Mouse (Mus musculus): ENCODE data around the gene Tert. TPM values are rescaled to one million over a fixed set of nuclear protein-coding genes. Genes with fewer than 3 reads are reported as not detected.

Gene Tert
- polyA plus RNA-seq, 1 experiment from 2014 or later = 5.0 TPM

- no peak overlapping the region for H3K9ac ChIP-seq (ENCODE audit: low read length)
- H3K27ac ChIP-seq (ENCODE audit: low read depth) = no peak overlapping the region
- DNase-seq (ENCODE audit: low spot score) (no peak), ATAC-seq (replicated peaks; ENCODE audit: low FRiP score, low TSS enrichment, low read depth) (no peak)
- no peaks in the 10 kb centered on the region for H3K4me1 ChIP-seq (replicated peaks; ENCODE audit: control insufficient read depth, insufficient read depth, low read length)
- H3K36me3 ChIP-seq (ENCODE audit: control insufficient read depth, insufficient read depth, low read length) = no peaks in the 10 kb centered on the region
- 57% methylated on average over 3 of the region's 3 CpGs for WGBS
- no peaks in the 10 kb centered on the region for H3K27me3 ChIP-seq (replicated peaks; ENCODE audit: control insufficient read depth, insufficient read depth, low read length)
- H3K4me2 ChIP-seq (ENCODE audit: low read length) = no peak overlapping the region
- H3K4me3 ChIP-seq (ENCODE audit: low read depth, low read length) = no peak overlapping the region
- no peaks in the 10 kb centered on the region for H3K9me3 ChIP-seq (ENCODE audit: control insufficient read depth, low read length)
These were observed 69.8 kb downstream of the Tert start for GRCm38 (mm10) chr13:73696529-73696928.

Other genes with a start within 250 kb of the Tert start
- gene Lpcat1, start 159.7 kb upstream of the Tert start, polyA plus RNA-seq (2014; fragmentation: Nextera tagmentation; extraction: Ambion mirVana) = 30.6 and 34.0 TPM in 2 replicates
- gene Slc6a3, start 90.2 kb upstream of the Tert start, polyA plus RNA-seq (2014; fragmentation: Nextera tagmentation; extraction: Ambion mirVana) = 0.09 TPM in 1 of 2 replicates, not detected in the other
- 130 and 141 TPM in 2 replicates for gene Clptm1l, start 22.9 kb upstream of the Tert start, polyA plus RNA-seq (2014; fragmentation: Nextera tagmentation; extraction: Ambion mirVana)
- not detected in 2 replicates for gene Slc6a18, start 51.1 kb downstream of the Tert start, polyA plus RNA-seq (2014; fragmentation: Nextera tagmentation; extraction: Ambion mirVana)
- gene Slc6a19, start 78.0 kb downstream of the Tert start, polyA plus RNA-seq (2014; fragmentation: Nextera tagmentation; extraction: Ambion mirVana) = 0.13 and 0.28 TPM in 2 replicates
- 32.8 and 33.1 TPM in 2 replicates for gene Slc12a7, start 106.2 kb downstream of the Tert start, polyA plus RNA-seq (2014; fragmentation: Nextera tagmentation; extraction: Ambion mirVana)
- gene Nkd2, start 220.7 kb downstream of the Tert start, polyA plus RNA-seq (2014; fragmentation: Nextera tagmentation; extraction: Ambion mirVana) = 3.9 and 4.2 TPM in 2 replicates